Mouse (Mus musculus) myocyte (in vitro differentiated cells): ENCODE measurements at regions not wholly inside any gene's neighbourhood (a gene's known extent, or its start where the extent isn't known, plus 50 kb on each side); places are given as distances from the start of the nearest gene placed in this dataset.

Source experiments
- H3K27me3 ChIP-seq: one replicate; pipeline ENCODE4 v1.6.1; 2011; ENCODE audit not compliant: control insufficient read depth, insufficient read depth, insufficient read length
- H3K36me3 ChIP-seq: one replicate; pipeline ENCODE4 v1.6.1; 2011; ENCODE audit not compliant: control insufficient read depth, insufficient read depth
- H3K4me2 ChIP-seq: one replicate; pipeline ENCODE4 v1.6.1; 2011; ENCODE audit warnings: low read depth, control low read depth
- H3K4me3 ChIP-seq: one replicate; pipeline ENCODE4 v1.5.1; 2011; ENCODE audit warnings: mild to moderate bottlenecking, control low read depth, moderate library complexity
- H3K79me2 ChIP-seq: one replicate; pipeline ENCODE4 v1.6.1; 2011; ENCODE audit not compliant: control insufficient read depth, insufficient read depth
- H3ac ChIP-seq: one replicate; pipeline ENCODE4 v1.6.1; 2011; ENCODE audit not compliant: control insufficient read depth, insufficient read length
- CEBPB ChIP-seq: IDR thresholded peaks from 2 replicates; pipeline ENCODE4 v1.6.1; 2011; ENCODE audit warnings: mild to moderate bottlenecking, moderate library complexity; ENCODE audit not compliant: poor library complexity, insufficient read depth, severe bottlenecking
- E2F4 ChIP-seq: IDR thresholded peaks from one replicate; pipeline ENCODE4 v1.6.1; 2011; ENCODE audit warnings: mild to moderate bottlenecking, control low read depth, moderate library complexity; ENCODE audit not compliant: insufficient read depth
- MAX ChIP-seq: IDR thresholded peaks from one replicate; pipeline ENCODE4 v1.6.1; 2011; ENCODE audit warnings: low read depth, mild to moderate bottlenecking, control low read depth
- MYOD1 ChIP-seq, 3 experiments: IDR thresholded peaks; one replicate each; pipeline ENCODE4 v1.6.1; 2011; ENCODE audit warnings: control low read depth in 2 of 3, low read depth in 2 of 3, mild to moderate bottlenecking in 2 of 3, moderate library complexity in 1 of 3; ENCODE audit not compliant: insufficient read length in 2 of 3, control insufficient read depth in 1 of 3
- MYOG ChIP-seq, 3 experiments: IDR thresholded peaks; one replicate each; pipeline ENCODE4 v1.6.1; 2011; ENCODE audit warnings: control low read depth in 2 of 3, low read depth in 2 of 3, mild to moderate bottlenecking in 2 of 3; ENCODE audit not compliant: insufficient read length in 2 of 3, control insufficient read depth in 1 of 3, insufficient read depth in 1 of 3
- POLR2A ChIP-seq: IDR thresholded peaks from one replicate; pipeline ENCODE4 v1.6.1; 2011; ENCODE audit warnings: low read depth, mild to moderate bottlenecking, control low read depth, moderate library complexity; ENCODE audit not compliant: insufficient read length
- POLR2AphosphoS2 ChIP-seq: IDR thresholded peaks from one replicate; pipeline ENCODE4 v1.6.1; 2011; ENCODE audit warnings: low read depth, control low read depth; ENCODE audit not compliant: insufficient read length
- REST ChIP-seq: IDR thresholded peaks from one replicate; pipeline ENCODE4 v1.6.1; 2011; ENCODE audit warnings: mild to moderate bottlenecking, control low read depth, moderate library complexity; ENCODE audit not compliant: insufficient read depth, insufficient read length
- SRF ChIP-seq: IDR thresholded peaks from one replicate; pipeline ENCODE4 v1.6.1; 2011; ENCODE audit warnings: low read depth; ENCODE audit not compliant: control insufficient read depth, insufficient read length
- TCF12 ChIP-seq: IDR thresholded peaks from one replicate; pipeline ENCODE4 v1.6.1; 2011; ENCODE audit warnings: mild to moderate bottlenecking, control low read depth; ENCODE audit not compliant: poor library complexity, insufficient read depth, severe bottlenecking
- TCF3 ChIP-seq: IDR thresholded peaks from one replicate; pipeline ENCODE4 v1.6.1; 2011; ENCODE audit warnings: low read depth, control low read depth; ENCODE audit not compliant: insufficient read length
- USF1 ChIP-seq: IDR thresholded peaks from one replicate; pipeline ENCODE4 v1.6.1; 2011; ENCODE audit warnings: low read depth, mild to moderate bottlenecking, control low read depth, moderate library complexity

- H3K4me3 ChIP-seq = no peak overlapping the region
- H3ac ChIP-seq = no peak overlapping the region
- TF ChIP-seq E2F4 (no peak), SRF (no peak), REST (no peak), USF1 (no peak), MYOG (IDR thresholded peaks at IDR 0.05; ENCODE audit: control insufficient read depth in 1 of 3, insufficient read depth in 1 of 3, insufficient read length in 2 of 3, low read depth in 2 of 3) (no peak), POLR2A (no peak), CEBPB (no peak), POLR2AphosphoS2 (no peak), MAX (no peak), MYOD1 (IDR thresholded peaks at IDR 0.05; ENCODE audit: control insufficient read depth in 1 of 3, insufficient read length in 2 of 3, low read depth in 2 of 3) (no peak), TCF3 (no peak), TCF12 (no peak)
- H3K4me2 ChIP-seq = no peak overlapping the region
- no peaks in the 10 kb centered on the region for H3K27me3 ChIP-seq
- no peaks in the 10 kb centered on the region for H3K36me3 ChIP-seq
- no peaks in the 10 kb centered on the region for H3K79me2 ChIP-seq
Observed at GRCm38 (mm10) chr17:79180277-79181130, 128.8 kb downstream of the Qpct start.

- Histone ChIP-seq H3K79me2 (no peaks in the 10 kb centered on the region), H3ac (no peak overlapping the region), H3K4me3 (no peak overlapping the region), H3K4me2 (no peak overlapping the region), H3K36me3 (no peaks in the 10 kb centered on the region), H3K27me3 (no peaks in the 10 kb centered on the region)
- TF ChIP-seq TCF3 = no peak
- TF ChIP-seq USF1 = no peak
- no peak for TF ChIP-seq POLR2AphosphoS2
- no peak for TF ChIP-seq TCF12
- no peak for TF ChIP-seq CEBPB
- TF ChIP-seq E2F4 = no peak
- no peak for TF ChIP-seq REST
- no peak for TF ChIP-seq MAX
- no peak for TF ChIP-seq MYOD1 (IDR thresholded peaks at IDR 0.05; ENCODE audit: control insufficient read depth in 1 of 3, insufficient read length in 2 of 3, low read depth in 2 of 3)
- TF ChIP-seq SRF = no peak
- no peak for TF ChIP-seq MYOG (IDR thresholded peaks at IDR 0.05; ENCODE audit: control insufficient read depth in 1 of 3, insufficient read depth in 1 of 3, insufficient read length in 2 of 3, low read depth in 2 of 3)
- TF ChIP-seq POLR2A = no peak
Observed at GRCm38 (mm10) chr17:79177259-79177658, 125.6 kb downstream of the Qpct start.

GRCm38 (mm10) chr17:79176356-79176755 lies 124.7 kb downstream of the Qpct start:
- no peak for TF ChIP-seq REST
- no peak for TF ChIP-seq USF1
- TF ChIP-seq MYOD1 (IDR thresholded peaks at IDR 0.05; ENCODE audit: control insufficient read depth in 1 of 3, insufficient read length in 2 of 3, low read depth in 2 of 3) = no peak
- no peak for TF ChIP-seq TCF12
- TF ChIP-seq MAX = no peak
- TF ChIP-seq POLR2A = no peak
- TF ChIP-seq POLR2AphosphoS2 = no peak
- no peak for TF ChIP-seq TCF3
- no peak for TF ChIP-seq CEBPB
- no peak for TF ChIP-seq MYOG (IDR thresholded peaks at IDR 0.05; ENCODE audit: control insufficient read depth in 1 of 3, insufficient read depth in 1 of 3, insufficient read length in 2 of 3, low read depth in 2 of 3)
- no peak for TF ChIP-seq SRF
- TF ChIP-seq E2F4 = no peak
- H3K79me2 ChIP-seq = no peaks in the 10 kb centered on the region
- no peak overlapping the region for H3K4me2 ChIP-seq
- H3K4me3 ChIP-seq = no peak overlapping the region
- no peak overlapping the region for H3ac ChIP-seq
- no peaks in the 10 kb centered on the region for H3K27me3 ChIP-seq
- H3K36me3 ChIP-seq = no peaks in the 10 kb centered on the region

- no peak overlapping the region for H3K4me2 ChIP-seq
- no peaks in the 10 kb centered on the region for H3K27me3 ChIP-seq
- H3K36me3 ChIP-seq = no peaks in the 10 kb centered on the region
- H3ac ChIP-seq = no peak overlapping the region
- H3K79me2 ChIP-seq = no peaks in the 10 kb centered on the region
- H3K4me3 ChIP-seq = no peak overlapping the region
- no peak for TF ChIP-seq MAX
- TF ChIP-seq TCF3 = no peak
- no peak for TF ChIP-seq POLR2AphosphoS2
- TF ChIP-seq TCF12 = no peak
- no peak for TF ChIP-seq POLR2A
- TF ChIP-seq USF1 = no peak
Observed at GRCm38 (mm10) chr17:79175381-79175780, 123.7 kb downstream of the Qpct start.

GRCm38 (mm10) chr17:79172328-79172727 lies 120.6 kb downstream of the Qpct start:
- Histone ChIP-seq H3K36me3 (no peaks in the 10 kb centered on the region), H3K27me3 (no peaks in the 10 kb centered on the region), H3K4me2 (no peak overlapping the region), H3K4me3 (no peak overlapping the region), H3ac (no peak overlapping the region), H3K79me2 (no peaks in the 10 kb centered on the region)
- TF ChIP-seq POLR2A (no peak), TCF12 (no peak), MYOD1 (IDR thresholded peaks at IDR 0.05; ENCODE audit: control insufficient read depth in 1 of 3, insufficient read length in 2 of 3, low read depth in 2 of 3) (no peak), E2F4 (no peak), SRF (no peak), CEBPB (no peak)
